Mouse (Mus musculus) ES-Bruce4 (cell line): ENCODE measurements around the gene Nxpe4. TPM values are rescaled to one million over a fixed set of nuclear protein-coding genes. Genes with fewer than 3 reads are reported as not detected.

Experiments used
- H3K27ac ChIP-seq: 2 replicates; pipeline ENCODE4 v1.5.1; 2012; ENCODE audit warnings: low read length, inconsistent platforms; ENCODE audit not compliant: insufficient read depth
- H3K27me3 ChIP-seq: 2 replicates; pipeline ENCODE4 v1.6.1; 2012; ENCODE audit warnings: mild to moderate bottlenecking, low read length, inconsistent platforms; ENCODE audit not compliant: control insufficient read depth, poor library complexity, insufficient read depth, severe bottlenecking
- H3K36me3 ChIP-seq: 2 replicates; pipeline ENCODE4 v1.6.1; 2012; ENCODE audit warnings: inconsistent platforms, mild to moderate bottlenecking, low read length, moderate library complexity; ENCODE audit not compliant: control insufficient read depth, poor library complexity, insufficient read depth, severe bottlenecking
- H3K4me1 ChIP-seq: one replicate; pipeline ENCODE4 v1.8.1; 2011; ENCODE audit warnings: low read length; ENCODE audit not compliant: control insufficient read depth, insufficient read depth
- H3K4me3 ChIP-seq: 2 replicates; pipeline ENCODE4 v1.5.1; 2011; ENCODE audit warnings: low read depth, mild to moderate bottlenecking, low read length
- H3K9ac ChIP-seq: 2 replicates; pipeline ENCODE4 v1.6.1; 2012; ENCODE audit warnings: low read depth, mild to moderate bottlenecking, inconsistent platforms; ENCODE audit not compliant: poor library complexity, severe bottlenecking
- H3K9me3 ChIP-seq: replicated peaks from 2 replicates; pipeline ENCODE4 v1.6.1; 2012; ENCODE audit warnings: mild to moderate bottlenecking, low read length, inconsistent platforms; ENCODE audit not compliant: control insufficient read depth, poor library complexity, insufficient read depth, severe bottlenecking
- CTCF ChIP-seq: IDR thresholded peaks from one replicate; pipeline ENCODE4 v1.8.1; 2011; ENCODE audit warnings: low read depth, low read length
- EP300 ChIP-seq: IDR thresholded peaks from 2 replicates; pipeline ENCODE4 v1.6.1; 2011; ENCODE audit warnings: low read depth, low read length; ENCODE audit not compliant: insufficient read depth
- POLR2A ChIP-seq: IDR thresholded peaks from one replicate; pipeline ENCODE4 v1.8.1; 2011; ENCODE audit warnings: low read length; ENCODE audit not compliant: insufficient read depth
- polyA plus RNA-seq: library from polyadenylated mRNA; stranded (reverse); fragments of >200 nt; gene quantifications from 2 replicates; pipeline ENCODE4 v1.2.4, GENCODE M21; 2011; ENCODE audit warnings: low read depth; ENCODE audit not compliant: missing spikeins, insufficient read depth, insufficient read length

Gene Nxpe4
- polyA plus RNA-seq, 1 experiment: 0.88 TPM

DNA sequence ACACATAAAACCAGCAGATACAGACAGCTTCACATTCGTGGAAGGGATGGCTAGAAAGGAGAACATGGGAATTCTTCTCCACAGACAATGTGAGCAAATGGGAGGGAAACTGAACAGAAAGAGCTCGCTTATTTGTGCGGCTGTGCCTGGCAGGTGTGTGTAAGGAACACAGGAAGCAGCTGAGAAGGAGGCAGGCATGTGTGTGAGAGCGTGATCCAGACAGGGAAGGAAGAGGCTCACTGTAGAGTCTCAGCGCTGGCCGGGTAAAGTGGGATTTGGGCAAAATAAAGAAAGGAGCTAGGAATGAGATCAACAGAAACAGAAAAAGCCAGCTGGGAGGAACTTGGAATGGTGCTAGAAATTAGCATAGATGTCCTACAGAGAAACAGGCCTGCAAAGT is 74.6 kb downstream of the Nxpe4 start:
- H3K27me3 ChIP-seq: no peaks in the 10 kb centered on the region
- no peak overlapping the region for H3K9ac ChIP-seq
- no peaks in the 10 kb centered on the region for H3K4me1 ChIP-seq
- no peak for TF ChIP-seq POLR2A
- no peak for TF ChIP-seq EP300
- TF ChIP-seq CTCF: no peak
- no peaks in the 10 kb centered on the region for H3K9me3 ChIP-seq
- H3K36me3 ChIP-seq: no peaks in the 10 kb centered on the region
- no peak overlapping the region for H3K4me3 ChIP-seq
- no peak overlapping the region for H3K27ac ChIP-seq

DNA sequence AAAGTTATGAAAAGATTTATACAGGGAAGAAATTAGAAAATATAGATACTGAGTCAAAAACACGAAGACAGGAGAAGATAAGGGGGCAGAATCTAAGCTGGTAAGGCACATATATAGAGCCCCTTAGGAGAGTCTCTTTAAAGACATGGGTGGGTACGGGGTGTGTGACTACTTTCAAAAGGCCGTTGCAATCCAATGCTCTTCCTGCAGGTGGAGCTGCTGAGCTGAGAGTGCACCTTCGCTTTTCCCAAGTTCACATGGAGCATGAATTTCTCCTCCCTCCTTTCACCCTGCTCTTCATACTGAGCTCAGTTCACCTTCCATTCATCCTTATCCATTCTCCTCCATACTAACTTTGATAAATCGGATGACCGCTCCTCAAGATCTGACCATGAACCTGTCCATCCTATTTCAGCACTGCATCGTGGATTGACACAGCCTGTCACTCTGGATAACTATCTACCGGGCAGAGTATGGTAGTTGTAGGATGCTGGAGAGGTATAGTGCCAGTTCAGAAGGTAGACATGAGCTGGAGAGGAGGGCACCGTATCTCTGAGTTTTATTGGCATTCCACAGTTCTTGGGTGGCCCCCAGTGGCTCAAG is 76.4 kb downstream of the Nxpe4 start:
- peak; percentile 54 for TF ChIP-seq CTCF
- no peak for TF ChIP-seq EP300
- no peak for TF ChIP-seq POLR2A
- no peaks in the 10 kb centered on the region for H3K9me3 ChIP-seq
- no peak overlapping the region for H3K9ac ChIP-seq
- no peak overlapping the region for H3K27ac ChIP-seq
- no peaks in the 10 kb centered on the region for H3K27me3 ChIP-seq
- H3K36me3 ChIP-seq: no peaks in the 10 kb centered on the region
- no peaks in the 10 kb centered on the region for H3K4me1 ChIP-seq
- no peak overlapping the region for H3K4me3 ChIP-seq

DNA sequence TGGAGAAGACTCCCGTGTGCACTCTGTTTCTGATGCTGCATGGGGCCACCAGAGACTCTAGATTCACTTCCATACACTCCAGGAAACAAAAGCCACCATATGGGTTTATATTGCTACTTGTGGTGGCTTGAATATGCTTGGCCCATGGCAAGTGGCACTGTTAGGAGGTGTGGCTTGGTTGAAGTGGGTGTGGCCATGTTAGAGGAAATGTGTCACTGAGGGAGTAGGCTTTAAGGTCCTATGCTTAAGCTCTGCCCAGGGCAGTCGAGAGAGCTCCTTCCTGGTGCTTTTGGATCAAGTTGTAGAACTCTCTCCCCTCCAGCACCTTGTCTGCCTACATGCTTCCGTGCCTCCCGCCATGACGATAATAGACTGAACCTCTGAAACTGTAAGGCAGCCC is 77.6 kb downstream of the Nxpe4 start:
- Histone ChIP-seq H3K27ac (no peak overlapping the region), H3K36me3 (no peaks in the 10 kb centered on the region), H3K4me1 (no peaks in the 10 kb centered on the region), H3K9me3 (no peaks in the 10 kb centered on the region), H3K27me3 (no peaks in the 10 kb centered on the region), H3K4me3 (no peak overlapping the region), H3K9ac (no peak overlapping the region)
- no peak for TF ChIP-seq CTCF
- TF ChIP-seq EP300: no peak
- no peak for TF ChIP-seq POLR2A

DNA sequence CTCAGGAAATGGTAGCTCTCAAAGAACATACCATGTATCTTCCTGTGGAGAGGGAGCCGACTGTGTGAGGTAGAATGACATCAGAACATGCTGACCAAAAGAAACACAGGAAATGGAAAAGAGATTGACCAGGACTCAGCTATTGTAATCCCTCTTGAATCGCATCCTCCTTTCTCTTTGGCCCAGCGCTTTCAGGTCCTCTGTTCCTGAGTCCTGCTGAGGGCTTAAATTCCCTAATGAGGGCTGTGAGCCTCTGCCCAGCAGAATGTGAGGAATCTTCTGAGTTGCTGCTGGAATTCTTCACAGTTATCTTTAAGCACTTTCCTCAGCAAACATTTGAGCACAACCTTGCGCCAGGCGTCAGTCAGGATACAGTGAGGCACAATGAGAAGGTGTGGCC is 78.6 kb downstream of the Nxpe4 start:
- H3K27ac ChIP-seq: no peak overlapping the region
- no peaks in the 10 kb centered on the region for H3K36me3 ChIP-seq
- TF ChIP-seq CTCF: no peak
- no peak for TF ChIP-seq POLR2A
- TF ChIP-seq EP300: no peak
- no peaks in the 10 kb centered on the region for H3K4me1 ChIP-seq
- no peak overlapping the region for H3K4me3 ChIP-seq
- no peaks in the 10 kb centered on the region for H3K27me3 ChIP-seq
- H3K9me3 ChIP-seq: no peaks in the 10 kb centered on the region
- H3K9ac ChIP-seq: no peak overlapping the region

DNA sequence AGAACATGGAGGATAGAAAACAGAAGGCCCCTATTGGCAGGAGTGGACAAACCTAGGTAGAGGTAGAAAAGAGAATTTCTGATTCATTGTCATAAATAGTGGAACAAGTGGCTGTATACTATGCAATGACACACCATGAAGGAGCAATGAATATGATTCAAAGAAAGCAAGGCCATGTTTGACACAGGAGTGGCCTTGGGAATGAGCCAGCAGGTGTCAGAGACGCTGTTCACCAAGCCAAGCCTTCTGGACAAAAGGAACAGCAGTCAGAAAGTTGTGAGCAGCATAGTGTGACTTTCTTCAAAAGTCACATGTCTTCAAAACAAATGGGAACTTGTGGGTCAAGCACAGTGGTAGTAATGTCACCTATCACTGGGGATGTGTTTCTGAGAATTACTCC is 80.0 kb downstream of the Nxpe4 start:
- Histone ChIP-seq H3K4me1 (no peaks in the 10 kb centered on the region), H3K9me3 (no peaks in the 10 kb centered on the region), H3K27me3 (no peaks in the 10 kb centered on the region), H3K27ac (no peak overlapping the region), H3K36me3 (no peaks in the 10 kb centered on the region), H3K9ac (no peak overlapping the region), H3K4me3 (no peak overlapping the region)
- TF ChIP-seq EP300: no peak
- TF ChIP-seq POLR2A: no peak
- TF ChIP-seq CTCF: no peak

DNA sequence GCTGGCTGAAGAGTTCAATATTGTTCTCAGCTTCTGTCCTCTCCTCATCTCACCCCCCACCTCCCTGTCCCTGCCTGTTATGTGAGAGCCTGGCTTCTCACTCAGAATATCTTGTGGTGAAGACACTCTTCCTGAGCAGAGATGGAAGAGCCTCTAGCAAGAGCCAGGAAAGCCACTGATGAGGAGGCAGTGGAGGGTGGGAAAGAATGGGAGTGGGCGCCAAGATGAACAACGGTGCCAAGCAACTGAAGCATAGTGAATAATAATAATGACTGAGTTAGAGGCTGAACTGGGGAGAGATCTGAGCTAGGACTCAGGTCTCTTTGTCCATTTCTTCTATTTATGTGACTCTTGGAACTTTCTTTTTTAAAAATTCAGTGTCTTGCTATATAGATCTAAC is 80.9 kb downstream of the Nxpe4 start:
- Histone ChIP-seq H3K4me3 (no peak overlapping the region), H3K27me3 (no peaks in the 10 kb centered on the region), H3K27ac (no peak overlapping the region), H3K36me3 (no peaks in the 10 kb centered on the region), H3K4me1 (no peaks in the 10 kb centered on the region), H3K9ac (no peak overlapping the region), H3K9me3 (no peaks in the 10 kb centered on the region)
- no peak for TF ChIP-seq POLR2A
- TF ChIP-seq EP300: no peak
- no peak for TF ChIP-seq CTCF
